Mouse (Mus musculus) gonadal fat pad, adult 2 months (tissue): ENCODE data around the gene Naa16. TPM values are rescaled to one million over a fixed set of nuclear protein-coding genes. Genes with fewer than 3 reads are reported as not detected.

Source experiments
- DNase-seq: peaks from one replicate; pipeline ENCODE4 v3.0.0-alpha.2; 2012; ENCODE audit warnings: low read depth
- polyA plus RNA-seq: library from polyadenylated mRNA; depleted of rRNA; stranded (reverse); fragments of >200 nt; gene quantifications from 2 replicates; pipeline ENCODE4 v1.2.3, GENCODE M21; 2012

Naa16 gene
- polyA plus RNA-seq, 1 experiment, result 1.7 TPM

GRCm38 (mm10) chr14:79298314-79298992 lies 92.1 kb downstream of the Naa16 start:
- DNase-seq, result no peak

GRCm38 (mm10) chr14:79296836-79297235 lies 93.7 kb downstream of the Naa16 start:
- no peak for DNase-seq

GRCm38 (mm10) chr14:79296201-79296600 lies 94.4 kb downstream of the Naa16 start:
- DNase-seq, result no peak

- no peak for DNase-seq
These were observed 95.0 kb downstream of the Naa16 start for GRCm38 (mm10) chr14:79295579-79295978.

- no peak for DNase-seq
These were observed 95.6 kb downstream of the Naa16 start for GRCm38 (mm10) chr14:79294950-79295349.

GRCm38 (mm10) chr14:79294051-79294814 lies 96.3 kb downstream of the Naa16 start:
- no peak for DNase-seq

GRCm38 (mm10) chr14:79293119-79293780 lies 97.3 kb downstream of the Naa16 start:
- no peak for DNase-seq

GRCm38 (mm10) chr14:79291629-79292028 lies 98.9 kb downstream of the Naa16 start:
- DNase-seq, result no peak

GRCm38 (mm10) chr14:79290683-79291425 lies 99.7 kb downstream of the Naa16 start:
- DNase-seq, result no peak

- DNase-seq, result no peak
These were observed 100.7 kb downstream of the Naa16 start for GRCm38 (mm10) chr14:79289909-79290308.

GRCm38 (mm10) chr14:79288280-79288679 lies 102.3 kb downstream of the Naa16 start:
- no peak for DNase-seq

- DNase-seq, result no peak
These were observed 103.2 kb downstream of the Naa16 start for GRCm38 (mm10) chr14:79287251-79287863.

GRCm38 (mm10) chr14:79285549-79285948 lies 105.0 kb downstream of the Naa16 start:
- DNase-seq, result no peak

- no peak for DNase-seq
These were observed 106.0 kb downstream of the Naa16 start for GRCm38 (mm10) chr14:79284616-79285015.

GRCm38 (mm10) chr14:79283952-79284351 lies 106.6 kb downstream of the Naa16 start:
- no peak for DNase-seq

- DNase-seq, result no peak
These were observed 108.6 kb downstream of the Naa16 start for GRCm38 (mm10) chr14:79281894-79282553.

GRCm38 (mm10) chr14:79280456-79280855 lies 110.1 kb downstream of the Naa16 start:
- DNase-seq, result no peak

- no peak for DNase-seq
These were observed 111.1 kb downstream of the Naa16 start for GRCm38 (mm10) chr14:79279494-79279893.

GRCm38 (mm10) chr14:79278927-79279326 lies 111.7 kb downstream of the Naa16 start:
- DNase-seq, result no peak

GRCm38 (mm10) chr14:79277922-79278321 lies 112.7 kb downstream of the Naa16 start:
- DNase-seq, result no peak

- no peak for DNase-seq
These were observed 114.6 kb downstream of the Naa16 start for GRCm38 (mm10) chr14:79275870-79276395.
